Mouse (Mus musculus) limb, embryonic 14.5 days (tissue): Measurements from ENCODE around the gene Uchl4. TPM values are rescaled to one million over a fixed set of nuclear protein-coding genes. Genes with fewer than 3 reads are reported as not detected.

Source experiments
- ATAC-seq: fragments of 200-750 bp; cut with Nextera tagmentation; 2 replicates; pipeline ENCODE4 v1.8.0; 2017; ENCODE audit warnings: low read depth, moderate number of reproducible peaks, moderate TSS enrichment; ENCODE audit not compliant: low FRiP score
- DNase-seq: peaks from one replicate; pipeline ENCODE4 v3.0.0-alpha.2; 2015; ENCODE audit warnings: low spot score
- H3K27ac ChIP-seq: fragments of 300-500 bp; sonication (generic); replicated peaks from 2 replicates; pipeline ENCODE4 v1.5.1; 2014; ENCODE audit warnings: low read depth, mild to moderate bottlenecking, low read length, moderate library complexity, mixed read lengths
- H3K27me3 ChIP-seq: fragments of 300-500 bp; sonication (generic); 2 replicates; pipeline ENCODE4 v1.6.1; 2014; ENCODE audit warnings: low read length, mixed read lengths; ENCODE audit not compliant: control insufficient read depth, insufficient read depth
- H3K36me3 ChIP-seq: fragments of 300-500 bp; sonication (generic); 2 replicates; pipeline ENCODE4 v1.6.1; 2014; ENCODE audit warnings: mild to moderate bottlenecking, low read length, moderate library complexity, mixed read lengths; ENCODE audit not compliant: control insufficient read depth, insufficient read depth
- H3K4me1 ChIP-seq: fragments of 300-500 bp; sonication (generic); 2 replicates; pipeline ENCODE4 v1.6.1; 2014; ENCODE audit warnings: antibody characterized with exemption, low read length, mixed read lengths; ENCODE audit not compliant: control insufficient read depth, insufficient read depth
- H3K4me2 ChIP-seq: fragments of 300-500 bp; sonication (generic); replicated peaks from 2 replicates; pipeline ENCODE4 v1.6.1; 2014; ENCODE audit warnings: low read depth, mild to moderate bottlenecking, low read length, moderate library complexity; ENCODE audit not compliant: severe bottlenecking
- H3K4me3 ChIP-seq: fragments of 300-500 bp; sonication (generic); replicated peaks from 2 replicates; pipeline ENCODE4 v1.5.1; 2014; ENCODE audit warnings: low read length
- H3K9ac ChIP-seq: fragments of 300-500 bp; sonication (generic); 2 replicates; pipeline ENCODE4 v1.6.1; 2014; ENCODE audit warnings: mild to moderate bottlenecking, low read depth, low read length, moderate library complexity; ENCODE audit not compliant: severe bottlenecking
- H3K9me3 ChIP-seq: fragments of 300-500 bp; sonication (generic); 2 replicates; pipeline ENCODE4 v1.6.1; 2016; ENCODE audit warnings: low read length; ENCODE audit not compliant: control insufficient read depth
- POLR2A ChIP-seq: fragments of 200-500 bp; IDR thresholded peaks from 2 replicates; pipeline ENCODE4 v1.8.0; 2012; ENCODE audit warnings: inconsistent platforms, mild to moderate bottlenecking, moderate library complexity, borderline replicate concordance; ENCODE audit not compliant: insufficient read depth, insufficient read length; ENCODE audit errors: extremely low read depth
- WGBS: fragments of 180-500 bp; shearing (Covaris S2); extraction: QIAGEN DNeasy Blood & Tissue Kit; methylation state at CpG from one replicate; pipeline ENCODE4 v1.1.7; 2014; 5-methylcytosine and 5-hydroxymethylcytosine counted together
- polyA plus RNA-seq, 2 experiments: library from polyadenylated mRNA; depleted of rRNA in 1 of 2; stranded (reverse) in 1 of 2; unstranded in 1 of 2; fragments of >200 nt; fragmentation: Nextera tagmentation in 1 of 2; extraction: Ambion mirVana in 1 of 2; gene quantifications; 2 replicates each; pipeline versions ENCODE4 v1.2.1 to v1.2.3; 2012 to 2014

Gene Uchl4
- polyA plus RNA-seq, 2 experiments: 0.05 to 1.5 TPM

DNA sequence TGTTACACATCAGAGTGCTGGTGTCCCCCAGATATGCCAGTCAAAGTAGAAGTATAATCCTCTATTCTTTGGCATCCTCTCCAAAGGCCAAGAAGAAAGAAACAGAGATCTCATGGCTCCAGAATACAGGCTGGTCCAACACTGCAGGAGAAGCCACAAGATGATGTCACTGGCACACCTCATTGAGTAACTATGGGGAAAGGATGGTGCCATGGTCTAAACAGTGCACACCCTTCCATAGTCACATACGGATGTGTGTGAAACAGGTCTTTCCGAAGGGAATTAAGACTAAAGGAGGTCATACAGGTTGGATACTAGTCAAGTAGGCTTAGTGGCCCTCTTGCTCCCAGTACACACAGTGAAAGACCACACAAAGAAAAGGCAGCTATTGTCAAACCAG lies 18.4 kb upstream of the Uchl4 start:
- H3K36me3 ChIP-seq: 0 out of 2 replicates have a peak, but pooled peaks cover 16% of the 10 kb centered on the region
- H3K9ac ChIP-seq: no peak overlapping the region
- no peak overlapping the region for H3K4me2 ChIP-seq
- peaks cover 3% of the 10 kb centered on the region; the same call in 1 of the 2 replicates for H3K4me1 ChIP-seq
- H3K4me3 ChIP-seq: no peak overlapping the region
- H3K9me3 ChIP-seq: no peaks in the 10 kb centered on the region
- ATAC-seq (no peak), DNase-seq (no peak)
- TF ChIP-seq POLR2A: no peak
- no peaks in the 10 kb centered on the region for H3K27me3 ChIP-seq
- 96% methylated on average over 2 of the region's 2 CpGs for WGBS
- no peak overlapping the region for H3K27ac ChIP-seq

DNA sequence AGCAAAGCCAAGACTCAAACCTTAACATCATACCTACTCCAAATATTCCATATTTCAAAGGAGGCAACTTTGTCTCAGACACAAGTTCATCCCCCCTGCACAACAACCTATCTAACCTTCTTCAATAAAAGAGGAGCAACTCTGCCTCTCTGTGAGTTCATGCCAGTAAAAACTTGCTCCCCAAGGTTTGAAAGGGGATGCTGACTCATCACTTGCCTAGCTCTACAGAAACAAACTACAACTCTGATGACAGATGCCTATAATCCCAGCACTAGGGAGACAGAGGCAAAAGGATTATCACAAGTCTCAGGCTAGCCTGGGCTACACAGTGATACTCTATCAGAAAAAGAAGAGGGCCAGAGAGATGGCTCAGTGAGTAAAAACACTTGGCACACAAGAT lies 17.1 kb upstream of the Uchl4 start:
- Histone ChIP-seq H3K9me3 (no peaks in the 10 kb centered on the region), H3K27ac (no peak overlapping the region), H3K4me2 (no peak overlapping the region), H3K4me1 (peaks cover 3% of the 10 kb centered on the region; the same call in 1 of the 2 replicates), H3K36me3 (0 out of 2 replicates have a peak, but pooled peaks cover 6% of the 10 kb centered on the region), H3K27me3 (no peaks in the 10 kb centered on the region), H3K9ac (no peak overlapping the region), H3K4me3 (no peak overlapping the region)
- ATAC-seq: no peak
- TF ChIP-seq POLR2A: no peak
- no peak for DNase-seq

DNA sequence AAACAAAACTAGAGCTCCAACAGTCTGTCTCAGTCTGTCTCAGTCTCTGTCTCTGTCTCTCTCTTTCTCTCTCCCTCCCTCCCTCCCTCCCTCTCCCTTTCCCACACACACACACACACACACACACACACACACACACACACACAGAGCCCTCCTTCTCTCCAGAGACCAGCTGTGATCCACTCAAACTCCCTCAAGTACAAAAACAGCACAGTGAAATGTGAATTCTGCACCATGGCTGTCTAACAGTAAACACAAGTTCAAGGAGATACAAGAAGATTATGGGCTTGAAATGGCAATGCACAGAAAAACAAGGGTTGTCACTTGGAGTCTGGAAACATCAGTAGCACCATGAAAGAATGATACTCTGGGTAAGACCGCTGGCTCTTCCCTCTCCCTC lies 15.7 kb upstream of the Uchl4 start:
- no peak overlapping the region for H3K27ac ChIP-seq
- no peaks in the 10 kb centered on the region for H3K36me3 ChIP-seq
- no peak for TF ChIP-seq POLR2A
- ATAC-seq (no peak), DNase-seq (no peak)
- H3K4me1 ChIP-seq: peaks cover 3% of the 10 kb centered on the region; the same call in 1 of the 2 replicates
- no peak overlapping the region for H3K4me3 ChIP-seq
- no peak overlapping the region for H3K4me2 ChIP-seq
- no peaks in the 10 kb centered on the region for H3K9me3 ChIP-seq
- 33% methylated on average over 1 of the region's 1 CpGs for WGBS
- H3K27me3 ChIP-seq: no peaks in the 10 kb centered on the region
- H3K9ac ChIP-seq: no peak overlapping the region

DNA sequence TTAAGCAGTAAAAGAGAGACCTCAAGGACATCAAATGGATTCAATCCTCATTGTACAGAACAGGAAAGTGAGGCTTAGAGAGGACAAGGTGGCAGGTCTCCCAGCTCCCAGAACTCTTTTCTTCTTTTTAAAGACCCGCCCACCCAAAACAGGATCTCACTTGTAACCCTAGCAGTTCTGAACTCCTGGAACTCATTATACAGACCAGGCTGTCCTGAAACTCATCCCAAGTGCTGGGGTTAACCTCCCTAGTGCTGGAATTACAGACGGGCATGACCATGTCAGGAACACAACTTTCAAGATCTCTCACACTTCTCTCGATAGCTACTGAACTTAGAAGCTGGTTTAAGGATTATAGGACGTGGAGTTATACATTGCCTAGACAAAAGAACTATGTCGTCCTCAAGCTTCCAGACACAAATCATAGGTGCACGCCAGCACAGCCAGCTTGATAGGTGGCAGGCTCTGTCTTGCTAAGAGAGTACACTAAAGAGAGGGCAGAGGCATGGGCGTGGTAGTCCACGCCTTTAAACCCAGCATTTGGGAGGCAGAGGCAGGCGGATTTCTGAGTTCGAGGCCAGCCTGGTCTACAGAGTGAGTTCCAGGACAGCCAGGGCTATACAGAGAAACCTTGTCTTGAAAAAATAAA lies 15.1 kb upstream of the Uchl4 start:
- no peak for DNase-seq

DNA sequence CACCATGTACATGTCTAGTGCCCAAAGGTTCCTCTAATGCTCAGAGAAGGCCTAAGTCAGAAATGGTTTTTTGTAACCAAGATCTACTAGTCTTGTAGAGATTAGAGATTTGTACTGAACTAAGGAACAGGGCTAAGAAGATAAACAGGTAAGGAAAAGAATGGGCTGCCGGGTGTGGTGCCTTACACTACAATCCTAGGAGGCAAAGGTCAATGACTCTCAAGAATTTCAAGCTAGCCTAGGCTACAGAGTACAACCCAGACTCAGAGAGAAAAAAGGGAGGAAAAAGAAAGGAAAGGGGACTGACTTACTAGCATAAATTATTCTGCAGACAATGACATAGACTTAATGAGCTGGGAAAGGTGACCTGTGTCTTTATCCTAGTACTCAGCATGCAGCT lies 14.4 kb upstream of the Uchl4 start:
- H3K4me3 ChIP-seq: no peak overlapping the region
- DNase-seq: no peak
- no peak overlapping the region for H3K27ac ChIP-seq
- ATAC-seq: no peak
- no peak for TF ChIP-seq POLR2A
- WGBS: 90% methylated on average over 1 of the region's 1 CpGs
- H3K4me1 ChIP-seq: peaks cover 3% of the 10 kb centered on the region; the same call in 1 of the 2 replicates
- H3K4me2 ChIP-seq: no peak overlapping the region
- H3K9me3 ChIP-seq: no peaks in the 10 kb centered on the region
- H3K36me3 ChIP-seq: no peaks in the 10 kb centered on the region
- H3K27me3 ChIP-seq: no peaks in the 10 kb centered on the region
- no peak overlapping the region for H3K9ac ChIP-seq

More for the DNA sequence above, 15.1 kb upstream of the Uchl4 start:
- 63% methylated on average over 10 of the region's 10 CpGs for WGBS
- H3K9ac ChIP-seq: no peak overlapping the region
- no peak overlapping the region for H3K27ac ChIP-seq
- no peaks in the 10 kb centered on the region for H3K27me3 ChIP-seq
- no peak for ATAC-seq
- no peaks in the 10 kb centered on the region for H3K36me3 ChIP-seq
- H3K4me3 ChIP-seq: no peak overlapping the region
- peaks cover 3% of the 10 kb centered on the region; the same call in 1 of the 2 replicates for H3K4me1 ChIP-seq
- H3K9me3 ChIP-seq: no peaks in the 10 kb centered on the region
- no peak for TF ChIP-seq POLR2A
- no peak overlapping the region for H3K4me2 ChIP-seq
